Mouse (Mus musculus) layer of hippocampus, adult 9-11 months (tissue): Measurements from ENCODE around the gene Psma6.
"Not testable (repeated sequence)": the region's sequence is repeated elsewhere in the genome, so short reads cannot be mapped to it uniquely, and the experiment has no call there.

Experiments used
- DNase-seq: peaks from one replicate; pipeline ENCODE4 v3.0.0; 2022

Gene Psma6

DNA sequence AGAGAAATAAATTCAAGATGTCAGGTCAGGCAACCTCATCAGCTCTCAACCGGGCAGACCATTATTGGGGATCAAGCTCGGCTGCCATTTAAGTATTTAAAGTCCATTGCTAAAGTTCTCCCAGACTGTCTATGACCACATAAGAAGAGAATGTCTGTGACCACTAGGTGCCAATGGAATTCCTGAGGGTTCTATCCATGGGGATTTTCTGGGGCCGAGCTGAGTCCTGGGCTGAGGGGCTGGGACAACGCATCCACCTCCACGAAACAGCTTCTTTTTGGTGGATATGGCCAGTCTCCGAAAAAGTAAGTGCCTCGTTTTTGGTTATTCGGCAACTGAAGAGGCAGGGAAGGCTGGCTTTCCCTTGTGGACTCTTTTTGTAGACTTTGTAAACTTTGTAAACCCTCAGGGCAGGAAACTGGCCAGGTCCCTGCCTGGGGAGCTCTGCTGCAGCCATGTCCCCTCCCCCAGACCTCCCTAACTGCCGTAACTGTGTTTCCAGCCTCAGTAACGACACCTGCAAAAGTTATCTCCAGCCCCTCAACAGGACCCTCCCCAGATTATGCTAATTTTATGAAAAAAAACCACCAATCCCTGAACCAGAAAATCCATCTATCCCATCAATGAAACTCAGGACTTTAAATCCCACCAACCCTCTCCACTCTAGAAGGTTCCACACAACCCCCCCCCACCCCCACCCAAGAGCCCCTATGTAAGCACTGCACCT lies at the start of gene Psma6:
Gene Psma6, plus strand, starts transcription at position 200 of the 727 bp plus-strand sequence.
- no peak for DNase-seq

DNA sequence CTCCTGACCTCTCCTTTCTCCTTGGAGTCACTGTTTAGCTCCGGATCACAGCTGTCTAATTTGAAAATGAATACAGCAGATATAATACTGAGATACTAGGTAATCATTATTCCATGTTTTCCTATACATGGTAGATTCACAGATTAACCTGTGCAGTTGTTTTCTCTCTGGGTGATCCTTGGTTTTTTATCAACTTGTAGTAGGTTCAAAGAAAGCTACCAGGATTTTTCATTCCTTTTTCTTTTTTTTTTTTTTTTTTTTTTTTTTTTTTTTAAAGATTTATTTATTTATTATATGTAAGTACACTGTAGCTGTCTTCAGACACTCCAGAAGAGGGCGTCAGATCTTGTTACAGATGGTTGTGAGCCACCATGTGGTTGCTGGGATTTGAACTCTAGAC lies 45.5 kb upstream of the Psma6 start:
- DNase-seq = not testable (repeated sequence)

- not testable (repeated sequence) for DNase-seq
Observed at GRCm38 (mm10) chr12:55343045-55343444, 41.0 kb upstream of the Psma6 start.

GRCm38 (mm10) chr12:55343998-55344397 lies 40.0 kb upstream of the Psma6 start:
- DNase-seq = no peak

DNA sequence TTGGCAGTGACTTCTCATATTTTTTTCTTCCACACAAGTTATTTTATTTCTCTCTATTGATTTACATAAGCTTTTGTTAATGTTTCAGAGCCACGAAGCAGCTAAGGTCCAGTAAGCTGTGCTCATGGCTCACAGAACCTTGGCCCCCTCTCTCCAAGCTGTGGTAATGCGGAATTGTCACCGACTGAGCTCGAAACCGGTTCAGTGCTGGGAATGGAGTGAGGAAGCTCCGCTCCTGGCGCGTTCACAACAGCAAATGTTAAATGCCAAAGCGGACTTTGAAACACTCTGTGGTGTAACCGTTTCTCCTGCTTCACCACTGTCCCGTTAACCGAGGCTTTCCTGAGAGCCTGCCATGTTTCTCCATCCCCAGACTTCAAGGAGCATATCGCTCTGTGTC lies 39.4 kb upstream of the Psma6 start:
- peak; percentile 4 for DNase-seq

GRCm38 (mm10) chr12:55353423-55353822 lies 30.6 kb upstream of the Psma6 start:
- no peak for DNase-seq

DNA sequence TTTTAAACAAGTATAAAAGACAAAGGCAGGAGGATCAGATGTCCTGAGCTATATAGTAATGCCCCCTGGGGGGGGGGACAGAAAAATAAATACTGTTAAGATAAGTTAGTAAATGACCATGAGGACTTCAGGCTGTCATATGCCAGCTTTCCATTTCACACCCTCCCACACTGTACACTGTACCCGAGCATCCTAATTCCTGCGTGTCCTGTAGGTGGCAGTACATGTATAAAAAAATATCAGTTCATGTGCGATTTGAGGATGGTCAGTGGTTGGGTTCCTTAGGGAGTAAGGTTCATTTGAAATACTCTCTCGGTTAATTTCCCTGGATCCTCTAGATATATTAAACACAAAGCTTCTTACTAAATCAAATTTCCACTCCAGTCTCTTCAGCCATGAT lies 29.1 kb upstream of the Psma6 start:
- DNase-seq = peak; percentile 29

GRCm38 (mm10) chr12:55357303-55357702 lies 26.7 kb upstream of the Psma6 start:
- DNase-seq = no peak

- DNase-seq = no peak
Observed at GRCm38 (mm10) chr12:55360929-55361328, 23.1 kb upstream of the Psma6 start.

DNA sequence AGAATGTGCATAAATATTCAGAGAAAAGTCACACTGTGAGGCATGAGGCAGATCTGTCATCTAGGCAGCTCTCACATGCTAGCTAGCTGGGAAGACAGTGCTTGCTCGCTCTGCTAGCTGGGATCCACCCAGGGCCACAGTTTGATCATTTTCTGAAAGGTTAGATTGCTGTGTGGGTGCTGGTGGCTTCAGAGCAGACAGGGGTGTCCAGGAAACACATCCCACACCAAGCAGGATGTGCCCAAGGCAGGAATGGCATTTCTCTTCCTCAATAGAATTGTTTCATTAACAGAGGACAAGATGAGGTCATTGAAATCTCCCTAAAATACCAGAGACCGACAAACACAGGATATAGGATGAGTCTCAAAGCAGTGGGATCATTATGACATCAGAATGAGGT lies 18.9 kb upstream of the Psma6 start:
- no peak for DNase-seq

GRCm38 (mm10) chr12:55372424-55373055 lies 11.5 kb upstream of the Psma6 start:
- DNase-seq = no peak

- no peak for DNase-seq
Observed at GRCm38 (mm10) chr12:55376956-55377609, 6.9 kb upstream of the Psma6 start.

GRCm38 (mm10) chr12:55377610-55377980 lies 6.4 kb upstream of the Psma6 start:
- no peak for DNase-seq

GRCm38 (mm10) chr12:55384826-55385225 lies 804 bp downstream of the Psma6 start:
- DNase-seq = no peak

GRCm38 (mm10) chr12:55385931-55386330 lies 1.9 kb downstream of the Psma6 start:
- DNase-seq = no peak

- DNase-seq = no peak
Observed at GRCm38 (mm10) chr12:55386456-55386855, 2.4 kb downstream of the Psma6 start.

- no peak for DNase-seq
Observed at GRCm38 (mm10) chr12:55387083-55387787, 3.2 kb downstream of the Psma6 start.

- DNase-seq = no peak
Observed at GRCm38 (mm10) chr12:55387788-55388465, 3.9 kb downstream of the Psma6 start.

DNA sequence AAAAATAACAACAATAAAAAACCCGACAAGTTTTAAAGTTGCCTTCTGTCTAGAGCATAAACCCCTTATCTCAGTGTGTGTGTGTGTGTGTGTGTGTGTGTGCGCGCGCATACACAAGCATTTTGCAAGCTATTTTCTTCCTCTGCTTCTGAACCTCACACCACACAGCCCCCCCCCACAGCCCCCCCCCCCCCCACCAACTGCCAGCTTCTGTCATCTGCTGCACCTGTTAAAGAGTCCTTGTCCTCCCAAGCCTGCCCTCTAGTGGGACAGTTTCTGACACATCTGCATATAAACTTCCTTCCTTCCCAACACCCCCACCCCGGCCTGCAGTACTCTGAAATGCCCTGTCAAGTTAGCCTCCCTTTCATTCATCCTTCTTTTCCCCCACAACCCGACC lies 4.5 kb downstream of the Psma6 start:
- no peak for DNase-seq

GRCm38 (mm10) chr12:55389132-55390081 lies 5.4 kb downstream of the Psma6 start:
- no peak for DNase-seq

- DNase-seq = no peak
Observed at GRCm38 (mm10) chr12:55392120-55392519, 8.1 kb downstream of the Psma6 start.
